Mouse (Mus musculus) T-cell, adult 2 months (primary cell): ENCODE measurements around the gene Snx25.

Experiments
- DNase-seq: peaks from one replicate; pipeline ENCODE4 v3.0.0; 2022; ENCODE audit warnings: low spot score

Gene Snx25

GRCm38 (mm10) chr8:46152064-46153031 is at the start of gene Snx25:
Gene Snx25, minus strand, starts transcription at chr8:46152159.
- peak; percentile 81 for DNase-seq

GRCm38 (mm10) chr8:46197673-46198072 is 45.7 kb upstream of the Snx25 start:
- no peak for DNase-seq

- no peak for DNase-seq
Measured at GRCm38 (mm10) chr8:46196877-46197276, 44.9 kb upstream of the Snx25 start.

- no peak for DNase-seq
Measured at GRCm38 (mm10) chr8:46193100-46193499, 41.1 kb upstream of the Snx25 start.

GRCm38 (mm10) chr8:46185361-46185760 is 33.4 kb upstream of the Snx25 start:
- DNase-seq, result peak; percentile 36

- no peak for DNase-seq
Measured at GRCm38 (mm10) chr8:46180136-46180535, 28.2 kb upstream of the Snx25 start.

GRCm38 (mm10) chr8:46173651-46174050 is 21.7 kb upstream of the Snx25 start:
- no peak for DNase-seq

- no peak for DNase-seq
Measured at GRCm38 (mm10) chr8:46163870-46164190, 11.9 kb upstream of the Snx25 start.

- peak; percentile 92 for DNase-seq
Measured at GRCm38 (mm10) chr8:46162953-46163869, 11.3 kb upstream of the Snx25 start.

GRCm38 (mm10) chr8:46153042-46153441 is 1.1 kb upstream of the Snx25 start:
- DNase-seq, result no peak

GRCm38 (mm10) chr8:46151202-46152062 is 527 bp downstream of the Snx25 start, which contains the start of gene Cfap97:
Gene Cfap97, plus strand, starts transcription at chr8:46151771.
- DNase-seq, result peak; percentile 23

GRCm38 (mm10) chr8:46149782-46150181 is 2.2 kb downstream of the Snx25 start:
- DNase-seq, result peak; percentile 9

GRCm38 (mm10) chr8:46149306-46149705 is 2.7 kb downstream of the Snx25 start:
- DNase-seq, result no peak

GRCm38 (mm10) chr8:46146173-46146572 is 5.8 kb downstream of the Snx25 start:
- no peak for DNase-seq

- DNase-seq, result no peak
Measured at GRCm38 (mm10) chr8:46143924-46144323, 8.0 kb downstream of the Snx25 start.

GRCm38 (mm10) chr8:46143470-46143869 is 8.5 kb downstream of the Snx25 start:
- no peak for DNase-seq

GRCm38 (mm10) chr8:46142498-46143081 is 9.4 kb downstream of the Snx25 start:
- DNase-seq, result peak; percentile 18

- DNase-seq, result no peak
Measured at GRCm38 (mm10) chr8:46141688-46142087, 10.3 kb downstream of the Snx25 start.

GRCm38 (mm10) chr8:46140376-46141120 is 11.4 kb downstream of the Snx25 start:
- no peak for DNase-seq

- no peak for DNase-seq
Measured at GRCm38 (mm10) chr8:46137843-46138596, 13.9 kb downstream of the Snx25 start.
